Mouse (Mus musculus) small intestine, adult 2 months (tissue): Measurements from ENCODE around the gene Dnm1.

Experiments used
- CTCF ChIP-seq: fragments of 200-500 bp; IDR thresholded peaks from 2 replicates; pipeline ENCODE4 v1.5.1; 2012; ENCODE audit warnings: low read depth, mild to moderate bottlenecking, control low read depth, inconsistent platforms, low read length, moderate library complexity, mixed read lengths; ENCODE audit not compliant: insufficient replicate concordance, insufficient read length; ENCODE audit errors: extremely low read depth
- POLR2A ChIP-seq: fragments of 200-500 bp; IDR thresholded peaks from 2 replicates; pipeline ENCODE4 v1.6.1; 2012; ENCODE audit warnings: low read depth, mild to moderate bottlenecking, control low read depth, inconsistent platforms, low read length, moderate library complexity

- peak; percentile 75 for TF ChIP-seq CTCF
- peak; percentile 50; the same call in 1 of the 2 replicates for TF ChIP-seq POLR2A
These were observed 8.3 kb upstream of the Dnm1 start for GRCm38 (mm10) chr2:32361437-32361836.
